Mouse (Mus musculus): ENCODE measurements around the gene Acot11. TPM values are rescaled to one million over a fixed set of nuclear protein-coding genes. Genes with fewer than 3 reads are reported as not detected.
A peak's percentile ranks its signal among the peaks of the same experiment; 100 is the strongest.

Acot11 gene
- total RNA-seq (2022): 10 to 100 TPM; 34.4 to 52.4 (median 49.7) TPM

DNA sequence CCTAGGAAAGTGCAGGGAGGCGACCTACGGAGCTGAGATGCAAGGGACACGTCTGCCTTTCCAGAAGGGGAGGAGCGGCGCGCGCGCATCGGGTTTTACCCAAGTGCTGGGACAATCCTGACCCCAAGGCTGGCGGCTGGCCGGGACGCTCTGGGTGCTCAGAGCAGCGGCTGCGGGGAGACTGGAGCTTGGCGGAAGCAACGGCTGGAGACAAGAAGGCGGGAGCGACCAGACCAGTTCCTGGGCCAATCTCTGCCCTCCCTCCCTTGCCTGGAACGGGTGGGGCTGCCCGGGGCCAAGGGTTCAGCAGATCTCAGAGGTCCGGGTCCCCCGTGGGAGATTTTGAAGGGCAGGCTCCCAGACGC, at the start of gene Acot11:
TSS of gene Acot11 (minus strand) at position 89 of the 365 bp plus-strand sequence.
- no peak for DNase-seq (ENCODE audit: low spot score in 2 of 2)

DNA sequence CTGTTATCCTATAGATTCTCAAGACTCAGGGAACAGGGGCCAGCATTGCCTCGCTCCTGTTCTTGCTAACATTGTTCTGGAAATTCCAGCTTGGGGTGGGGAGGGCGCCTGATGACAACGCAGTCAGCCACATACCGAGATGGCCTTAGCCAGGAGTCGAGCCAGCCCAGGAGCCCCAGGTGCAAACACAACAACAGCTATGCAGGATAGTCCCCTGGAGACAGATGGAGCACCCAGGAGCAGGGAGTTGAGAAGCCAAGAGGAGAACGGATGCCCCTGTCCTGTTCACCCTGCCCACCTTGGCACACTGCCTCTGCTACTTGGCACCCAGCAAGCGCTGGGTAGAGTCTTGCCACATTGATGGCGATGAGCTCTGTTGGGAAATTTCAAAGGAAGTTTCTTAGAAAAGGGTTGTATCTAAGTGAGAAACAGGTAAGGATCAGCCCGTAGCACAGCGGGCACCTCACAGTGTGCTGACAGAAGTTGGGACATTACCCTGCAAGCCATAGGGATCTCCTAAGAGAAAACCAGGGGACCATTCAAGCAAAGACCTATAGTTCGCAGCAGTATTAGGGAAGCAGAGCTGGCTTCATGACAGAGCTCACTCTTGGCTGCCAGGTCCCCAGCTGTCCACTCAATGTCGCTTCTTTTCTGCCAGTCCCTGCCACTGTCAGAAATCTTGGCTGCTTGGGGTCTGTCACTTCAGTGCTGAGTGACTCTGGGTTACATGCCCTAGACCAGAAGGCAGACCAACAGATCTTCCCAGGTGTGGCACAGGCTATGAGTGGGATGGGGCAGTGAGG, 43.7 kb upstream of the Acot11 start:
- DNase-seq (ENCODE audit: low spot score in 2 of 2): no peak

- DNase-seq (ENCODE audit: low spot score in 2 of 2): no peak
These were observed 42.9 kb upstream of the Acot11 start for GRCm38 (mm10) chr4:106847591-106848289.

DNA sequence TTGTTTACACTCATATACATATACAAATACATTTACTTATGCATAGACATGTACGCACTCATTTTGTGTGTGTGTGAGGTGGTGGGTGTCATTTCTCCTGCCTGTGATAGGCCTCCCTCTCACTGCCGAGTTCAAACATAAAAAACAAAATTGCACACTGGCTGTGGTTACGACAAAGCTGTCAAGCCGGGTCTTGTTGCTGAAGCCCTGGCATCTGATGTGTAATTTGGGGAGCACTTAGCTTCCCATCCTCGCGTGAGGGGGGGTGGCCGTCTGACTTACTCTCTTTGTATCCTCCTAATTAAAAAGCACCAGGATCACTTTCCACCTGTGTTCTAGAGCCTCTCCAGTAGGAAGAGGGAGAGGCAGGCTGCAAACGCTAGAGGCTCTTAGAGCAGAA, 37.8 kb upstream of the Acot11 start:
- DNase-seq (ENCODE audit: low spot score in 2 of 2): no peak

DNA sequence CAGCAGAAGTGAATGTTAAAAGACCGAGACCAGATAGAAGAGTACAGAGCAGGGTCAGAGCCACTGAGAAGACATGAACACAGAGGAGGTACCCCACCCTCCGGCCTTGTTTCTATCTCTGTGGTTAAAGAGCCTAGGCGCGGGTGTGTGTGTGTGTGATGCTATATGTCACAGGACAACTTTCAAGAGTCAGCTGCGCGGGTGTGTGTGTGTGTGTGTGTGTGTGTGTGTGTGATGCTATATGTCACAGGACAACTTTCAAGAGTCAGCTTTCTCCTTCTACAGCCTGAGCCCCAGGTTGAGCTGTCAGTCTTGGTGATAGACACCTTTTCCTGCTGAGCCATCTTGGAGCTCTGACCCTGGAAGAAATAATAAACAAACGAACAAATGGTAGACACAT, 37.1 kb upstream of the Acot11 start:
- DNase-seq (ENCODE audit: low spot score in 2 of 2): no peak

- DNase-seq (ENCODE audit: low spot score in 2 of 2): no peak
These were observed 36.5 kb upstream of the Acot11 start for GRCm38 (mm10) chr4:106841303-106841702.

- no peak for DNase-seq (ENCODE audit: low spot score in 2 of 2)
These were observed 35.9 kb upstream of the Acot11 start for GRCm38 (mm10) chr4:106840651-106841145.

- DNase-seq (ENCODE audit: low spot score in 2 of 2): peak; percentile 77 to 86
These were observed 35.3 kb upstream of the Acot11 start for GRCm38 (mm10) chr4:106839964-106840611.

DNA sequence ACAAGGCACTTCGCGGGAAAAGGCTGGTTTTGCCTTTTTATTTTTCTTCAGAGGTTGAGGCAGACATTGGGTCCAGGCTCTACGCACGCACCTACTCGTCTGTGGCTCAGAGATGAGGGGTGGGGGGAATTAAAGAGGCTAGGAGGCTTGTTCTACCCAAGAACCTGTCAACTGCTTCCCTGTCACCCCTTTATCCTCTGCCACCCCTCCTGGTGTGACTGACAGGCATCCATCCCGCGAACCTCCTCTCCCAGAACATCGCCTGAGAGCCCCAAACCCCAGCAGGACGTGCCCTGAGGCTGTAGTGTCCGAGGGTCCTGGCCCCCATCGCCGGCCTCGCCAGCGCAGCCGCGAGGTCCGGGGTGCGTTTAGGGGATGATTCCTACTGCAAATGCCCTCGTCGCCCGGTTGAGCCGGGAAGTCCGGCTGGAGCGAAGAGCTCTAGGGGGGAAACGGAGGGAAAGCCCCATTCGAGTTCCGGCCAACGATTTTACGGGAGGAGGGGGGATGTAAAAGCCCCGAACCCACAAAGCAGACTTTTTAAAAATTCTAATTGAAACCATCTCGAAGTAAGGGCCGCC, 34.5 kb upstream of the Acot11 start:
- peak in 1 of 2 experiments; percentile 24 for DNase-seq (ENCODE audit: low spot score in 2 of 2)

DNA sequence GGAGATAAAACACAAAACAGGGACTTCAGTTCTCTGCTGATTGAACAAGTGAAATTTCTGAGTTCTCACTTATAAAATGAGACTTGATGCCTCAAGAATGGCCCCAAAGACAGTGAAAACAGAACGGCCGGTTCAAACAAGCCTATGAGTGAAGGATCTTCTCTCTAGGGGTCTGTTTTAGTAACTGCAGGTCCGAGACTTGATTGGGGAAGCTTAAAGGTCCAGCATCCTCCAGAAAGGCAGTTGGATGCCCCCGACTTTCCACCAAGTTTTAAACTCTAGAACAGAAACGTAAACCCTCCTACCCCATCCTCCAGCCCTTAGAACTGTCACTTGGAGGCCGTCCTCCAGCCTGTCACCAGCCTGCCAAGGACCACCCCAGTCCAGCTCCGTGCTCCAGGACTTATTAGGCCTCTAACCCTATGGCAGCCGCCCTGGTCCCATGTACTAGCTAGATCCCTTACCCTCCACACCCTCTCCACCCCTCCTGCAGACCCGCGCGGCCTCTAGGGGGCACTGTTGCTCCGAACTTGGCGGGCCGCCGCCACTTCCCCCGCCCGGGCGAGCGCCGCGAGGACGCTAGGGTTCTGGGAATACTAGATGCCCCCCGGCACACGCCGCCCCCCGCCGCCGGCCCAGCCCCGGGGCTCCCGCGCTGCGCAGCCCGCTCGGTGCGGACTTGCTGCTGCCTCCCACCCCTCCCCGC, 33.9 kb upstream of the Acot11 start:
- DNase-seq (ENCODE audit: low spot score in 2 of 2): peak; percentile 88 to 92

DNA sequence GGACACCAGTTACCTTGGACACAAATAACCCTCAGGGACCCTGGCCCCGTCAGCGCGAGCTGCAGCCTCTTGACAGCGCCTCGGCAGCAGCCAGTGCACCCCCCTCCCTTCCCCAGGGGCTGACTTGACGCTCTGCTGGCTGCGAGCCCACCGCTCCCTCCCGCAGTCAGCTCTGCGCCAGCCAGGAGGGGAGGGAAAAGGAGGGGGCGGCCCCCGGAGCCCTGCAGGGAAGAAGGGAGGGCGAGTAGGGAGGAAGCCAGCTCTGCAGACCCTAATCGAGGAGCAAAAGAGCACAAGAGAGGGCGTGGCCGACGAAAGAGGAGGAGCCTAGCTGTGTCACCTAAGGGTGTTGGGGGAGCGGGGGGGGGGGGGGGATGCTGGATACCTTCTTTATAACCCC, 33.2 kb upstream of the Acot11 start:
- peak; percentile 55 to 62 for DNase-seq (ENCODE audit: low spot score in 2 of 2)

DNA sequence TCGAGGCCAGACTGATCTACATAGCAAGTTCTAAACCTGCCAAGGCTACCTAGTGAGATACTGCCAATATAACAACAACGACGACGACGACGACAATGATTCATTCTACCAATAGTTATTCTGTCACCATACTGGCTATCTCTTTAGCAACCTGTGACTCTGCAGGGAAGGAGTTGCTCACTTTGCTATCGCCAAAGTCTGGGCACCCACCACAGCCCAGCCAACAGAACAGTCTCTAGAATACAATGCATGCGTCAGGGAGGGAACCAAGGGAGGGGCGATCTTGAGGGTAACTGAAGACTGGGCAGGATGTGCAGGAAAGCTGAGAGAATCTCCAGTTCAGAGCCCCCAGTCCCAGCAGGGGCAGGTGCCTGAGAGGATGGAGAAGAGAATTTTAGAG, 32.6 kb upstream of the Acot11 start:
- DNase-seq (ENCODE audit: low spot score in 2 of 2): no peak

DNA sequence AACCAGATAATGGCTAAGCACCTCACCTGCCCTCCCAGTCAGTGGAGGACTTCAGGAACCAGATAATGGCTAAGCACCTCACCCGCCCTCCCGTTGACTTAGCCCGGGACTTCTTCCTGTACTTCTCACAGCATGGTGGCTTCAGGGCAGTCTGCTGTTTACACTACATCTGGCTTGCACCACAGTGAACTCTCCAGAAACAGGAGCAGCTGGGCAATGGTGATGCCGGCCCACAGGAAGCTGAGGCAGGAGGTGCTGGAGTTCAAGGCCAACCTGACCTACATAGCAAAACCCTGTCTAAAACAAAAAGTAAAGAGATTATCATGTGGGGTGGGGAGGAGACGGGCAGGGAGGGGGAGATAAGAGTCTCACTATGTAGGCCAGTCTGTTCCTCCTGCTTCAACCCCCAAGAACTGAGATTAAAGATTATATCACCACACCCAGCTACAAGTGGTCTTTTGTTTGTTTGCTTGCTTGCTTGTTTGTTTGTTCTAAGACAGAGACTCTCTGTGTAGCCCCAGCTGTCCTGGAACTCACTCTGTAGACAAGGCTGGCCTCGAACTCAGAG, 25.8 kb upstream of the Acot11 start:
- no peak for DNase-seq (ENCODE audit: low spot score in 2 of 2)

GRCm38 (mm10) chr4:106827738-106828361, 23.1 kb upstream of the Acot11 start:
- DNase-seq (ENCODE audit: low spot score in 2 of 2): peak; percentile 62 to 68

DNA sequence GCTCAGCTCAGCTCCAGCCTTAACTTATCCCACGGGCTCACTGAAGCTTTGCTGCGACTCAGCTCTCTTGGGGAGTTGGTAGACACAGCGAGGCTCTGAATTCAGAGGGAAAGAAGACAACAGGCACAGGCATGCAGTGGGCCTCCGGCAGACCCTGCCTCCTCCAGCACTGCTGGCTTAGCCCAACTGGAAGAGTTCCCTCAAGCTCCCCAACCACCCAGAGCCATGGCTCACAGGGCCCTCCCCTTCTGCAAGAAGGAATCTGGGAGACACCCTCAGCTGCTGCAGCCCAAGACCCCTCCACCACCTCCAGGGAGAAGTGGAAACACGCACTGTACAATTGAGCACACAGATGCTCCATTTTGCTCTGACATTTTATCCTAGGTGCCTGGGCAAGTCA, 20.4 kb upstream of the Acot11 start:
- DNase-seq (ENCODE audit: low spot score in 2 of 2): no peak

- DNase-seq (ENCODE audit: low spot score in 2 of 2): no peak
These were observed 14.6 kb upstream of the Acot11 start for GRCm38 (mm10) chr4:106819404-106819803.

DNA sequence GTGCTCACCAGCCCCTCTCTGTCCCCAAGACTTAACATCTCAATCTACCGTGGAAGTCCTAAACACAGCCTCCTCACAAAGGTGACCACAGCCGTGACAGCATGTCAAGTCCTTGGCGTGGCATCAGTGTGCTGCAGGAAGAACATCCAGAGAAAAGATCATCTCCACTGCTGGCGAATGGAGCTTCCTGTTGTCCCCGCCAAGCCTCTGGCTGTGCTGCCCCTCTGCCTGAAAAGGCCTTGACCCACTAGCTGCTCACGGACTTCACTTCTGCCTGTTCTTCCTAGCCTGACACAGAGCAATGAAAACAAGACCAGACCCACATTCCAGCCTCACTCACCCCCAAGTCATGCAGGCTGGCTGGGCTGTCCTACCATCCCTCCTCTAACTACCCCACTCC, 13.5 kb upstream of the Acot11 start:
- no peak for DNase-seq (ENCODE audit: low spot score in 2 of 2)

DNA sequence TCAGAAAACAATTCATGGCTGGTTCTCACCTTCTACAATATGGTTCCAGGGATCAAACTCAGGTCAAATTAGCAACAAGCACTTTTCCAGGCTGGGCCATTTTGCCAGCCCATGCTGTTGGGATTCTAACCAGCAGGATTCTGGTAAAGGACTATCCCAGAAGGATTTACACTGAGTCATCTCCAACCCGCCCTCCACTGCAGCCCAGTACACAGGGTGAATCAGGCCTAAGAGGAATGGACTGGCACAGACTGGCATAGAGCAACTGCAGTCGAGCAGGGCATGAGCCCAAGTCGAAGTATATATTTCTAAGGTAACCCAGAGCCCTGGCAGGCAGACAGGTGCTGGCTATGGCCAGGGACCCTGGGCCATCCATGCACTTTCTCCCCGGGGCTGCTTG, 12.2 kb upstream of the Acot11 start:
- no peak for DNase-seq (ENCODE audit: low spot score in 2 of 2)

- peak in 1 of 2 experiments; percentile 33 for DNase-seq (ENCODE audit: low spot score in 2 of 2)
These were observed 10.9 kb upstream of the Acot11 start for GRCm38 (mm10) chr4:106815396-106816324.

All from layer of hippocampus, adult 8-10 months (tissue).